Mouse (Mus musculus) small intestine, adult 2 months (tissue): ENCODE data around the gene E2f3.

Source experiments
- CTCF ChIP-seq: fragments of 200-500 bp; IDR thresholded peaks from 2 replicates; pipeline ENCODE4 v1.5.1; 2012; ENCODE audit warnings: low read depth, mild to moderate bottlenecking, control low read depth, inconsistent platforms, low read length, moderate library complexity, mixed read lengths; ENCODE audit not compliant: insufficient replicate concordance, insufficient read length; ENCODE audit errors: extremely low read depth
- POLR2A ChIP-seq: fragments of 200-500 bp; IDR thresholded peaks from 2 replicates; pipeline ENCODE4 v1.6.1; 2012; ENCODE audit warnings: low read depth, mild to moderate bottlenecking, control low read depth, inconsistent platforms, low read length, moderate library complexity

GRCm38 (mm10) chr13:29956821-29957421, 28.9 kb downstream of the E2f3 start:
- no peak for TF ChIP-seq CTCF
- TF ChIP-seq POLR2A: no peak
